Mouse (Mus musculus): ENCODE measurements around the gene Cenpl. TPM values are rescaled to one million over a fixed set of nuclear protein-coding genes. Genes with fewer than 3 reads are reported as not detected.

The Cenpl gene
- polyA plus RNA-seq, 1 experiment from 2014 or later: 17.1 TPM

GRCm38 (mm10) chr1:161039741-161040425 is 30.6 kb upstream of the Cenpl start:
- WGBS: 4% methylated on average over 3 of the region's 3 CpGs
- Histone ChIP-seq H3K9me3 (ENCODE audit: control insufficient read depth, low read length) (no peaks in the 10 kb centered on the region), H3K27ac (ENCODE audit: low read length) (no peak overlapping the region), H3K9ac (replicated peaks; ENCODE audit: low read depth, low read length) (no peak overlapping the region), H3K4me2 (ENCODE audit: low read length) (no peak overlapping the region), H3K27me3 (replicated peaks; ENCODE audit: control insufficient read depth, insufficient read depth, low read length) (no peaks in the 10 kb centered on the region), H3K36me3 (ENCODE audit: control insufficient read depth, insufficient read depth) (peaks cover 18% of the 10 kb centered on the region), H3K4me1 (replicated peaks; ENCODE audit: control insufficient read depth, insufficient read depth, low read length) (peaks cover 13% of the 10 kb centered on the region), H3K4me3 (replicated peaks; ENCODE audit: low read length) (no peak overlapping the region)
- ATAC-seq: 0 out of 2 replicates have a peak, but pooled peaks have one; percentile 8

- Histone ChIP-seq H3K4me1 (replicated peaks; ENCODE audit: control insufficient read depth, insufficient read depth, low read length) (peaks cover 13% of the 10 kb centered on the region), H3K27me3 (replicated peaks; ENCODE audit: control insufficient read depth, insufficient read depth, low read length) (no peaks in the 10 kb centered on the region), H3K9ac (replicated peaks; ENCODE audit: low read depth, low read length) (no peak overlapping the region), H3K27ac (ENCODE audit: low read length) (no peak overlapping the region), H3K9me3 (ENCODE audit: control insufficient read depth, low read length) (no peaks in the 10 kb centered on the region), H3K4me2 (ENCODE audit: low read length) (no peak overlapping the region), H3K36me3 (ENCODE audit: control insufficient read depth, insufficient read depth) (peaks cover 22% of the 10 kb centered on the region), H3K4me3 (replicated peaks; ENCODE audit: low read length) (no peak overlapping the region)
- no peak for ATAC-seq
- 60% methylated on average over 1 of the region's 1 CpGs for WGBS
These were observed 30.1 kb upstream of the Cenpl start for GRCm38 (mm10) chr1:161040426-161040770.

GRCm38 (mm10) chr1:161040855-161041254 is 29.7 kb upstream of the Cenpl start:
- no peak overlapping the region for H3K27ac ChIP-seq (ENCODE audit: low read length)
- peaks cover 13% of the 10 kb centered on the region for H3K4me1 ChIP-seq (replicated peaks; ENCODE audit: control insufficient read depth, insufficient read depth, low read length)
- peaks cover 22% of the 10 kb centered on the region for H3K36me3 ChIP-seq (ENCODE audit: control insufficient read depth, insufficient read depth)
- H3K9ac ChIP-seq (replicated peaks; ENCODE audit: low read depth, low read length): no peak overlapping the region
- H3K4me3 ChIP-seq (replicated peaks; ENCODE audit: low read length): no peak overlapping the region
- no peaks in the 10 kb centered on the region for H3K9me3 ChIP-seq (ENCODE audit: control insufficient read depth, low read length)
- no peak overlapping the region for H3K4me2 ChIP-seq (ENCODE audit: low read length)
- ATAC-seq: no peak
- no peaks in the 10 kb centered on the region for H3K27me3 ChIP-seq (replicated peaks; ENCODE audit: control insufficient read depth, insufficient read depth, low read length)

- Histone ChIP-seq H3K36me3 (ENCODE audit: control insufficient read depth, insufficient read depth) (peaks cover 27% of the 10 kb centered on the region), H3K4me2 (ENCODE audit: low read length) (no peak overlapping the region), H3K27me3 (replicated peaks; ENCODE audit: control insufficient read depth, insufficient read depth, low read length) (no peaks in the 10 kb centered on the region), H3K4me1 (replicated peaks; ENCODE audit: control insufficient read depth, insufficient read depth, low read length) (peaks cover 12% of the 10 kb centered on the region), H3K9me3 (ENCODE audit: control insufficient read depth, low read length) (no peaks in the 10 kb centered on the region), H3K9ac (replicated peaks; ENCODE audit: low read depth, low read length) (no peak overlapping the region), H3K27ac (ENCODE audit: low read length) (no peak overlapping the region), H3K4me3 (replicated peaks; ENCODE audit: low read length) (no peak overlapping the region)
- WGBS: 90% methylated on average over 7 of the region's 7 CpGs
- no peak for ATAC-seq
These were observed 29.1 kb upstream of the Cenpl start for GRCm38 (mm10) chr1:161041261-161042020.

- Histone ChIP-seq H3K36me3 (ENCODE audit: control insufficient read depth, insufficient read depth) (peaks cover 13% of the 10 kb centered on the region), H3K9ac (replicated peaks; ENCODE audit: low read depth, low read length) (no peak overlapping the region), H3K4me3 (replicated peaks; ENCODE audit: low read length) (no peak overlapping the region), H3K4me1 (replicated peaks; ENCODE audit: control insufficient read depth, insufficient read depth, low read length) (no peaks in the 10 kb centered on the region), H3K27ac (ENCODE audit: low read length) (no peak overlapping the region), H3K9me3 (ENCODE audit: control insufficient read depth, low read length) (no peaks in the 10 kb centered on the region), H3K4me2 (ENCODE audit: low read length) (no peak overlapping the region), H3K27me3 (replicated peaks; ENCODE audit: control insufficient read depth, insufficient read depth, low read length) (no peaks in the 10 kb centered on the region)
- ATAC-seq: no peak
- 90% methylated on average over 3 of the region's 3 CpGs for WGBS
These were observed 23.5 kb upstream of the Cenpl start for GRCm38 (mm10) chr1:161046972-161047371.

GRCm38 (mm10) chr1:161057164-161057563 is 13.3 kb upstream of the Cenpl start:
- WGBS: 98% methylated on average over 1 of the region's 1 CpGs
- no peak overlapping the region for H3K4me3 ChIP-seq (replicated peaks; ENCODE audit: low read length)
- peaks cover 6% of the 10 kb centered on the region for H3K36me3 ChIP-seq (ENCODE audit: control insufficient read depth, insufficient read depth)
- H3K4me2 ChIP-seq (ENCODE audit: low read length): no peak overlapping the region
- no peaks in the 10 kb centered on the region for H3K4me1 ChIP-seq (replicated peaks; ENCODE audit: control insufficient read depth, insufficient read depth, low read length)
- H3K27me3 ChIP-seq (replicated peaks; ENCODE audit: control insufficient read depth, insufficient read depth, low read length): no peaks in the 10 kb centered on the region
- H3K9ac ChIP-seq (replicated peaks; ENCODE audit: low read depth, low read length): no peak overlapping the region
- no peaks in the 10 kb centered on the region for H3K9me3 ChIP-seq (ENCODE audit: control insufficient read depth, low read length)
- no peak for ATAC-seq
- H3K27ac ChIP-seq (ENCODE audit: low read length): no peak overlapping the region

- Histone ChIP-seq H3K27me3 (replicated peaks; ENCODE audit: control insufficient read depth, insufficient read depth, low read length) (no peaks in the 10 kb centered on the region), H3K27ac (ENCODE audit: low read length) (no peak overlapping the region), H3K4me1 (replicated peaks; ENCODE audit: control insufficient read depth, insufficient read depth, low read length) (no peaks in the 10 kb centered on the region), H3K9me3 (ENCODE audit: control insufficient read depth, low read length) (no peaks in the 10 kb centered on the region), H3K36me3 (ENCODE audit: control insufficient read depth, insufficient read depth) (peaks cover 6% of the 10 kb centered on the region), H3K4me3 (replicated peaks; ENCODE audit: low read length) (no peak overlapping the region), H3K9ac (replicated peaks; ENCODE audit: low read depth, low read length) (no peak overlapping the region), H3K4me2 (ENCODE audit: low read length) (no peak overlapping the region)
- WGBS: 72% methylated on average over 1 of the region's 1 CpGs
- ATAC-seq: no peak
These were observed 7.2 kb upstream of the Cenpl start for GRCm38 (mm10) chr1:161063351-161063750.

GRCm38 (mm10) chr1:161071272-161071620 is 733 bp downstream of the Cenpl start:
- ATAC-seq: no peak
- 0% methylated on average over 12 of the region's 12 CpGs for WGBS

GRCm38 (mm10) chr1:161076238-161076637 is 5.7 kb downstream of the Cenpl start:
- Histone ChIP-seq H3K4me3 (replicated peaks; ENCODE audit: low read length) (no peak overlapping the region), H3K27ac (ENCODE audit: low read length) (no peak overlapping the region), H3K4me1 (replicated peaks; ENCODE audit: control insufficient read depth, insufficient read depth, low read length) (peaks cover 27% of the 10 kb centered on the region), H3K27me3 (replicated peaks; ENCODE audit: control insufficient read depth, insufficient read depth, low read length) (no peaks in the 10 kb centered on the region), H3K9ac (replicated peaks; ENCODE audit: low read depth, low read length) (no peak overlapping the region), H3K36me3 (ENCODE audit: control insufficient read depth, insufficient read depth) (0 out of 2 replicates have a peak, but pooled peaks cover 3% of the 10 kb centered on the region), H3K4me2 (ENCODE audit: low read length) (no peak overlapping the region), H3K9me3 (ENCODE audit: control insufficient read depth, low read length) (no peaks in the 10 kb centered on the region)
- no peak for ATAC-seq
- WGBS: 89% methylated on average over 6 of the region's 6 CpGs

More at GRCm38 (mm10) chr1:161071272-161071620, 733 bp downstream of the Cenpl start:
- H3K9ac ChIP-seq (replicated peaks; ENCODE audit: low read depth, low read length): peak overlapping the region; percentile 65
- H3K27me3 ChIP-seq (replicated peaks; ENCODE audit: control insufficient read depth, insufficient read depth, low read length): no peaks in the 10 kb centered on the region
- peak overlapping the region; percentile 31 for H3K27ac ChIP-seq (ENCODE audit: low read length)
- H3K4me3 ChIP-seq (replicated peaks; ENCODE audit: low read length): peak overlapping the region; percentile 90
- peak overlapping the region; percentile 68 for H3K4me2 ChIP-seq (ENCODE audit: low read length)
- no peaks in the 10 kb centered on the region for H3K9me3 ChIP-seq (ENCODE audit: control insufficient read depth, low read length)
- H3K36me3 ChIP-seq (ENCODE audit: control insufficient read depth, insufficient read depth): no peaks in the 10 kb centered on the region
- H3K4me1 ChIP-seq (replicated peaks; ENCODE audit: control insufficient read depth, insufficient read depth, low read length): peaks cover 36% of the 10 kb centered on the region
